Mouse (Mus musculus): Measurements from ENCODE around the gene Gm49378. TPM values are rescaled to one million over a fixed set of nuclear protein-coding genes. Genes with fewer than 3 reads are reported as not detected.

Gene Gm49378
- total RNA-seq, 2 experiments from 2014 or later = 2.6 to 6.5 TPM

DNA sequence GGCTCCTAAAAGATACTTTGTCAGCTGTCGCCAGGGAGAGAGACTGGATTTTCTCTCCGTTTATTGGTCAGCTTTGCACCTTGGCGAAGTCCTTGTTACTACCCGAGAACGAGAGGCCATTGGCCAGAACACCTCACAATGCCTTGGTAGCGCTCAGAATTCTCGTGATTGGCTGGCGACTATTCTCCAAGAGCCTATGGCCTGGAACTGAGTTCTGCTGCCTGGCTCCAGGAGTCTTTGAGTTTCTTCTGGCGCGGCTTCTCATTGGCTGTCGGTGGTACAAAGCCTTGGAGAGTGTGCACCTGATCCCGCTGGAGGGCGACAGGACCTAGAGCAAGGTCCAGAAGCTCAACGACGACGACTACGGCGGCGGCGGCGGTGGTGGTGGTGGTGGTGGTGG is 19.9 kb downstream of the Gm49378 start, which contains the start of gene Rec8:
Gene Rec8, plus strand, starts transcription at position 216 of the 400 bp plus-strand sequence.
- no peak for DNase-seq (ENCODE audit: low spot score in 2 of 2)
- H3K4me3 ChIP-seq = peak within 1 kb of the TSS; percentile 6; the same call in 1 of the 2 replicates
- no peak within 1 kb of the TSS for H3K27ac ChIP-seq
- no peak for TF ChIP-seq CTCF (conservative IDR thresholded peaks at IDR 0.05)

DNA sequence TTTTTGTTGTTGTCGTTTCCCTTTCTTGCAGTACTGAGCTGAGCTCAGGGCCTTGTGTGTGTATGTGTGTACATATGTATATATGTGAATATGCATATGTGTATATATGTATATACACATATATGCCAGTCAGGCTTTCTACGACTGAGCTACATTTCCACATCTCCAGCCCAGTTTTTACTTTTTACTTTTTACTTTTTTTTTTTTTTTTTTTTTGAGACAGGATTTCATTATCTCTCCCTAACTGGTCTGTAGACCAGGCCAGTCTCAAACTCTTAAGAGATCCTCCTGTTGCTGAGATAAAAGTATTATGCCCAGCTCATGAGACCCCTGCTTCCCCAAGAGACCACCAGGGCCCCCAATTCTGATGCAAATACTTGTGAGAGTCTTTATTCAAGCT is 20.9 kb downstream of the Gm49378 start:
- TF ChIP-seq CTCF (conservative IDR thresholded peaks at IDR 0.05) = no peak
- H3K27ac ChIP-seq = no peak overlapping the region
- DNase-seq (ENCODE audit: low spot score in 2 of 2) = no peak

DNA sequence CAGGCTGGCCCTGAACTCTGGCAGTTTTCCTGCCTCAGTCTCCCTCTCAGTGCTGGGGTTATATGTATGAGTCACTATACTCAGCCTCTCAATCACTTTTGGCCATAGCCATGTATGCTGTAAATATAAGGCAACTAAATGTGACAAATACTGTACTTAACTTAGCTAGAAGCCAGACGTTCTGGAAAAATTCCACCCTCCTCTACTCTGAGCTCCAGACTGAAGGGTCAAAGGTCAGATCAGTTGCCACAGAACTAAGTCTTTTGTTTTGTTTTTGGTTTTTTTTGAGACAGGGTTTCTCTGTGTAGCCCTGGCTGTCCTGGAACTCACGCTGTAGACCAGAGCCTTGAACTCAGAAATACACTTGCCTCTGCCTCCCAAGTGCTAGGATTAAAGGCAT is 21.8 kb downstream of the Gm49378 start:
- DNase-seq (ENCODE audit: low spot score in 2 of 2) = no peak
- Histone ChIP-seq H3K27ac (no peak overlapping the region), H3K4me3 (no peak overlapping the region)
- no peak for TF ChIP-seq CTCF (conservative IDR thresholded peaks at IDR 0.05)

More for the DNA sequence above, 20.9 kb downstream of the Gm49378 start:
- H3K4me3 ChIP-seq = no peak overlapping the region

DNA sequence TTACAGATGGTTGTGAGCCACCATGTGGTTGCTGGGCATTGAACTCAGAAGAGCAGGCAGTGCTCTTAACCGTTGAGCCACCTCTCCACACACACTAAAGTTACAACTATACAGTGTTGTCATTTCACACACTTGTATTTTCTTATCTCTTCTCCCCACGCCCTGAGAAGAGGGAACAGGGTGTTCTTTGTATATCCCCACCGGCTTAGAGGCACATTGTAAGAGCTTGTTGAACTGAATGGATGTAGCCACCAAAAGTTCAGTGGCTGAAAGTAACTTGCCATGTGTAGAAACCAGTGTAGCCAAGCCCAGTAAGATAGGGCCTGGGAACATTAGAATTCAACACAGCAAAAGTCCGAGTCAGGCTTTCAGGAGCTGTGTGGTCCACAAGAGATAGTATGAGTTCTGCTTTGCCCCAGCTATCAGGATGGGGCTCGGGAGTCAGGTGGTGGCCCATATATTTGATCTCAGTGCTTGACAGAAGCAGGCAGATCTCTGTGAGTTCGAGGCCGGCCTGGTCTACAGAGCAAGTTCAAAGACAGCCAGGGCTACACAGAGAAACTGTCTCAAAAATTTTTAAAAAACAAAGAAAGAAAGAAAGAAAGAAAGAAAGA is 23.0 kb downstream of the Gm49378 start:
- Histone ChIP-seq H3K4me3 (no peak overlapping the region), H3K27ac (no peak overlapping the region)
- TF ChIP-seq CTCF (conservative IDR thresholded peaks at IDR 0.05) = no peak
- DNase-seq (ENCODE audit: low spot score in 2 of 2) = no peak

DNA sequence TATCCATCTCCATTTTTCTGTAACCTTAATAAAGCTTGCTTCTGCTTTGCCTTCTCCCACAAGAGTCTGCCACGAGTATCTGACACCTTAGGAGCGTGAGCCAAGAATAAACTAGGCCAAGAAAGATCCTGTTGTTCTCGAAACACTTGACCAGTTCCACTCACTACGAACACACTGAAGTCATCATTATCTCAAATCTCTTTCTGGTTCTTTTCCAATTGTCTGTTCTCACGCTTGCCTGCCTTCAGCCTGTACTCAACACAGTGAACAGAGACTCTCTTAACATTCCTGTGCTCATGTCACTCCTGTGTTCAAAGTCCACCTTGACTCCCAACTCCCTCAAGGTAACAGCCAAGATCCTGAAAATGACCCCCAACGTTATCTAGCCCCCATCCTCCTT is 24.3 kb downstream of the Gm49378 start:
- no peak overlapping the region for H3K4me3 ChIP-seq
- no peak for DNase-seq (ENCODE audit: low spot score in 2 of 2)
- no peak for TF ChIP-seq CTCF (conservative IDR thresholded peaks at IDR 0.05)
- H3K27ac ChIP-seq = no peak overlapping the region

DNA sequence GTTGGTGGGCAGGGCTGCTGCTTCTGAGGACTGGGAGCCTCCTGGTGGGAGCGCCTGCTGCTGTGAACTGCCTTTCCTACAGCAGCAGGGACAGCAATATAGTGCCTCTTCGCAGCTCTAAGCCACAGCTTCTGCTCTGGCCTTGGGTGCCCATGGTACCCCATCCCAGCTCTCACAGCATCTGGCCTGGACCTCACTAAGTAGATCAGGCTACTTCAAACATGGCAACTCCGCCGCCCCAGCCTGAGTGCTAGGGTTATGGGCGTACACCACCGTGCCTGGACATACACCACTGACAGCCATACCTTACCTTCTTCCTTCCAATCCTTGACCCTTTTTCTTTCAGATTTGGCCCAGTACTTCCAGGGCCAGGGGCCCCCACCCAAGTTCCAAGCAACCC is 29.4 kb downstream of the Gm49378 start:
- H3K4me3 ChIP-seq = no peak overlapping the region
- no peak overlapping the region for H3K27ac ChIP-seq
- no peak for DNase-seq (ENCODE audit: low spot score in 2 of 2)
- no peak for TF ChIP-seq CTCF (conservative IDR thresholded peaks at IDR 0.05)

DNA sequence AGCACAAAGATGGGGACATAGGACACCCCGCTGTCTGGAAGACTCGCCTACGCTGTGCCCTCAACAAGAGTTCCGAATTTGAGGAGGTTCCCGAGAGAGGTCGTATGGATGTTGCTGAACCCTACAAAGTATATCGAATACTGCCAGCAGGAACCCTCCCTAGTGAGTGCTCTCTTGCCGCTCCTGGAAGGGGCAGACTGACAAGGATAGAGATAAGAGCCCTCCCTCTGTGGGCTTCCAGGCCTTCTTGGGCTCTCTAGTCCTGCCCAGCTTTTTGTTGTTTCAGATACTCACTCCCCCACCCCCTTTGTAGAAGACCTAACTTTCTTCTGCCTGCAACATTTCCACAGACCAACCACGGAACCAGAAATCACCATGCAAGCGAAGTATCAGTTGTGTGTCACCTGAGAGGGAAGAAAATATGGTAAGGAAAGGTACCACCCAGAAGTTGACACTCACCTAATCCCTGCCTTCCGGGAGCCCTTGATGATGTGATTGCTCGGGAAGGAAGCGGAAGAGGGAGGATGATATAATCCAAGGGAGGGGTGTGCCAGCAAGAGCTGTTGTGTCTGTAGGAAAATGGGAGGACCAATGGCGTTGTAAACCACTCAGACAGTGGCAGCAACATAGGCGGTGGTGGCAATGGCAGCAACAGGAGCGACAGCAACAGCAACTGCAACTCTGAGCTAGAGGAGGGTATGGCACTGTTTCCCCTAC is 31.8 kb downstream of the Gm49378 start:
- H3K27ac ChIP-seq = no peak overlapping the region
- no peak for TF ChIP-seq CTCF (conservative IDR thresholded peaks at IDR 0.05)
- H3K4me3 ChIP-seq = no peak overlapping the region
- no peak for DNase-seq (ENCODE audit: low spot score in 2 of 2)

DNA sequence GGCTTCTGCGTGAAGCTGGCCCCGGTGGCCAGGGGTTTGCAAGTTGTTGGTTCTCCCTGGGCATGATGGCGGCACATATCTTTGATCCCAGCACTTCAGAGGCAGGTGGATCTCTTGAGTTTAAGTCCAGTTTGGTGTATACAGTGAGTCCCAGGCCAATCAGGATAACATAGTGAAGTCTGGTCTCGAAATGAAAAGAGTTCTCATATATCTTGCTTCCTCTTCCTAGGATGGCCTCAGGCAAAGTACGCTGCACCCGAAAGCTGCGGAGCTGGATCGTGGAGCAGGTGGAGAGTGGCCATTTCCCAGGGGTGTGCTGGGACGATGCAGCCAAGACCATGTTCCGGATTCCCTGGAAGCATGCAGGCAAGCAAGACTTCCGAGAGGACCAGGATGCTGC is 32.9 kb downstream of the Gm49378 start:
- TF ChIP-seq CTCF (conservative IDR thresholded peaks at IDR 0.05) = no peak
- Histone ChIP-seq H3K4me3 (peak overlapping the region; percentile 52; the same call in 1 of the 2 replicates), H3K27ac (peak overlapping the region; percentile 81; the same call in 1 of the 2 replicates)
- no peak for DNase-seq (ENCODE audit: low spot score in 2 of 2)

DNA sequence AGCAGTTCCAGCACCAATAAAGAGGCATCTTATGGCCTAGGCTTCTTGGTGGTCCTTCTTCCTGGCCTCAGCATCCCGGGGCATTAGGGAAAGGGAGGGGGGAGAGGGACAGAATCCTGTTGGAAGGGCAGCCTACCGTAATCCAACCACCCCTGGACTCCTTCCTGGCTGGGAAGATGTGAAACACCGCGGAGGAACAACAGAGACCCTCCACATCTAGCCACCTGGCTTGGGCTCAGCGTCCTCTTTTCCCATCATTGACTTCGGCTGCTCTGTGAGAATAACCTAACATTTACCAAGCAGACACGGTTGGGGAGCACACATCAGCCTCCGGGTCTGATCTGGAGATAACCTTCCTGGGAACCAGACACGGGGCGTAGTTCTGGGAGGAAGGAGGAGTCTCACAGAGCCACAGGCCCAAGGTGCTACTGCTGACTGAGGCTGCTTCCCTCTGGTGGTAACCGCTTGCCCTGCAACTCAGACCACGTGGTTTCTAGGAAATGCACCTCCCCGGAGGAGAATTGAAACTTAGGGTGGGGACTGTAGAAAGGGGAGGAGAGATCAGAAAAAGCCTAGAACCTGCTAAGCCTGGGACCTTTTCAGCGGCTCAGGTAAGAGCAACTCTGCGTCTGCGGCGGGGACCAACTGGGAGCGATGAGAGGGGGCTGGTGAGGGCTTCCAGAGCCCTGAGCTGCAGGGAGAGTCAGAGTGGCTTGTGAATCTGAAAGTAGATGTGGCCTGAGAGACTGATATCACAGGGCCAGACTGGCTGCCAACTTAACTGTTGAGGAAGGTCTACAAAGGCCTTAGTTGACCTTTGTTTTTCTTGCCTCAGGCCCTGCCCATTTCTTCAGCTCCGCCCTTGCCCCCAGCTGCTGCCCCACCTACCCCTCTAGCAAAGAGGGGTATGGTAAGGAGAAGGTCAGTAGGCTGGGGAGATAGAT is 33.8 kb downstream of the Gm49378 start:
- TF ChIP-seq CTCF (conservative IDR thresholded peaks at IDR 0.05) = peak; percentile 93
- Histone ChIP-seq H3K4me3 (peak overlapping the region; percentile 52), H3K27ac (peak overlapping the region; percentile 81)
- peak; percentile 85 to 86 for DNase-seq (ENCODE audit: low spot score in 2 of 2)

DNA sequence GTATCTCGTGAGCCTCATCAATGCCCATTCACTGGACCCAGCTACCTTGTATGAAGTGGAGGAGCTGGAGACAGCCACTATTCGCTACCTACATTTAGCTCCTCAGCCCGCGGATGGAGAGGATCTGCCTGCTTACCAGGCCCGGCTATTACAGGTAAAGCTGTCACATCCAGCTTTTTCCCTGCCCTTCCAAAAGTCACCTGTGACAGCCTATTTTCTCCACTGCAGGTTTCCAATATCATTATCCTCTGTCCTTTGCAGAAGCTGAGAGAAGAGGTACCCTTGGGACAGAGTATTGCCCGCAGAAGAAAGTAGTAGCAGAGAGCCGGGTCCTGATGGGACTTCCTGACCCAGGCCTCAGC is 34.4 kb downstream of the Gm49378 start, which contains the start of gene Irf9:
Gene Irf9, plus strand, starts transcription at position 301 of the 362 bp plus-strand sequence.
- no peak for TF ChIP-seq CTCF (conservative IDR thresholded peaks at IDR 0.05)
- H3K4me3 ChIP-seq = peak within 1 kb of the TSS; percentile 52
- peak within 1 kb of the TSS; percentile 81 for H3K27ac ChIP-seq
- no peak for DNase-seq (ENCODE audit: low spot score in 2 of 2)

DNA sequence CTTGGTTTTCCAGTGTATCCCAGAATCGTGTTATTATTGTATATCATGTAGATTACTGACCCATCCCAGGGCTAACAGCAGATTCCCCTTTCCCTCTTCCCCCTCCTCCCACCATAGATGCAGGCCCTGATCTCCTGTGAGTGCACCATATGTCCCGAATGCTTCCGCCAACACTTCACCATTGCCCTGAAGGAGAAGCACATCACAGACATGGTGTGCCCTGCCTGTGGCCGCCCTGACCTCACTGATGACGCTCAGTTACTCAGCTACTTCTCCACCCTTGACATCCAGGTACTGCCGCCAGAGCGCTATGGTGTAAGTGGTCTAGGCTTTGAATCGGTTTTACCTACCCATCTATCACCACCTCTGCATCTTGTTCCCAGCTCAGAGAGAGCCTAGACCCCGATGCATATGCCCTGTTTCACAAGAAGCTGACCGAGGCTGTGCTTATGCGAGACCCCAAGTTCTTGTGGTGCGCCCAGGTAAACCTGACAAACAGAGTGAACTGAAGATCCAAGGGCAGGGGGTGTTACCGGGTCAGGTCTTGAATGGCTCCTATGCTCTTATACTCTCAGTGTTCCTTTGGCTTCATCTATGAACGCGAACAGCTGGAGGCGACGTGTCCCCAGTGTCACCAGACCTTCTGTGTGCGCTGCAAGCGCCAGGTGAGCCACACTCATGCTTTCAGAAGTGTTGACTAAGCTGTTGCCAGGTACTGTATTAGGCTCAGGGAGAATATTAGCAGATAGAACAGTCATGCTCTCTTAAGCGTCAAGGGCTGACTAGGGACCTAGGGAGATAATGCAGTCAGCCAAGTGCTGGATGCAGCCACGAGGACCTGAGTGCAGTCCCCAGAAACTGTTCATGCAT is 38.9 kb downstream of the Gm49378 start:
- H3K4me3 ChIP-seq = no peak overlapping the region
- no peak for TF ChIP-seq CTCF (conservative IDR thresholded peaks at IDR 0.05)
- no peak for DNase-seq (ENCODE audit: low spot score in 2 of 2)
- no peak overlapping the region for H3K27ac ChIP-seq

All from layer of hippocampus, adult 2 months (tissue).